Mouse (Mus musculus) brain, embryonic 14.5 days (tissue): Measurements from ENCODE around the gene Fam160a2.
"Not testable (repeated sequence)": the region's sequence is repeated elsewhere in the genome, so short reads cannot be mapped to it uniquely, and the experiment has no call there.

Experiments used
- CTCF ChIP-seq: fragments of 200-500 bp; IDR thresholded peaks from 2 replicates; pipeline ENCODE4 v1.5.1; 2012; ENCODE audit warnings: inconsistent platforms, mild to moderate bottlenecking, moderate library complexity, borderline replicate concordance; ENCODE audit not compliant: insufficient read depth, insufficient read length; ENCODE audit errors: extremely low read depth
- POLR2A ChIP-seq: fragments of 200-500 bp; IDR thresholded peaks from 2 replicates; pipeline ENCODE4 v1.6.1; 2012; ENCODE audit warnings: mild to moderate bottlenecking, inconsistent platforms, borderline replicate concordance; ENCODE audit not compliant: poor library complexity, insufficient read depth, insufficient read length, severe bottlenecking; ENCODE audit errors: extremely low read depth

DNA sequence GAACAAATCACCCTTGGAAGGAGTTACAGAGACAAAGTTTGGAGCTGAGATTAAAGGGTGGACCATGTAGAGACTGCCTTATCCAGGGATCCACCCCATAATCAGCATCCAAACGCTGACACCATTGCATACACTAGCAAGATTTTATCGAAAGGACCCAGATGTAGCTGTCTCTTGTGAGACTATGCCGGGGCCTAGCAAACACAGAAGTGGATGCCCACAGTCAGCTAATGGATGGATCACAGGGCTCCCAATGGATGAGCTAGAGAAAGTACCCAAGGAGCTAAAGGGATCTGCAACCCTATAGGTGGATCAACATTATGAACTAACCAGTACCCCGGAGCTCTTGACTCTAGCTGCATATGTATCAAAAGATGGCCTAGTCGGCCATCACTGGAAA, 43.8 kb downstream of the Fam160a2 start:
- TF ChIP-seq CTCF, POLR2A: not testable (repeated sequence)
